Mouse (Mus musculus) stomach, embryonic 16.5 days (tissue): ENCODE measurements at regions not wholly inside any gene's neighbourhood (a gene's known extent, or its start where the extent isn't known, plus 50 kb on each side); places are given as distances from the start of the nearest gene placed in this dataset.
"Not testable (repeated sequence)": the region's sequence is repeated elsewhere in the genome, so short reads cannot be mapped to it uniquely, and the experiment has no call there.

Experiments
- ATAC-seq: fragments of 200-750 bp; cut with Nextera tagmentation; 2 replicates; pipeline ENCODE4 v1.8.0; 2017; ENCODE audit warnings: moderate number of reproducible peaks, moderate TSS enrichment; ENCODE audit not compliant: insufficient read depth, low FRiP score
- H3K27ac ChIP-seq: fragments of 300-500 bp; sonication (generic); 2 replicates; pipeline ENCODE4 v1.5.1; 2014; ENCODE audit warnings: low read length
- H3K27me3 ChIP-seq: fragments of 300-500 bp; sonication (generic); 2 replicates; pipeline ENCODE4 v1.6.1; 2014; ENCODE audit warnings: low read length, control low read depth, mixed read lengths; ENCODE audit not compliant: control insufficient read depth, insufficient read depth
- H3K36me3 ChIP-seq: fragments of 300-500 bp; sonication (generic); 2 replicates; pipeline ENCODE4 v1.6.1; 2014; ENCODE audit warnings: low read length; ENCODE audit not compliant: control insufficient read depth, insufficient read depth
- H3K4me1 ChIP-seq: fragments of 300-500 bp; sonication (generic); 2 replicates; pipeline ENCODE4 v1.6.1; 2014; ENCODE audit warnings: low read length, control low read depth, mixed read lengths; ENCODE audit not compliant: control insufficient read depth, insufficient read depth
- H3K4me2 ChIP-seq: fragments of 300-500 bp; sonication (generic); 2 replicates; pipeline ENCODE4 v1.6.1; 2014; ENCODE audit warnings: low read depth, low read length, mixed read lengths
- H3K4me3 ChIP-seq: fragments of 300-500 bp; sonication (generic); replicated peaks from 2 replicates; pipeline ENCODE4 v1.5.1; 2014; ENCODE audit warnings: mild to moderate bottlenecking, low read length
- H3K9ac ChIP-seq: fragments of 300-500 bp; sonication (generic); 2 replicates; pipeline ENCODE4 v1.6.1; 2014; ENCODE audit warnings: low read length
- H3K9me3 ChIP-seq: fragments of 300-500 bp; sonication (generic); replicated peaks from 2 replicates; pipeline ENCODE4 v1.6.1; 2016; ENCODE audit warnings: low read length, control low read depth; ENCODE audit not compliant: control insufficient read depth
- WGBS: fragments of 180-500 bp; shearing (Covaris S2); extraction: QIAGEN DNeasy Blood & Tissue Kit; methylation state at CpG from one replicate; pipeline ENCODE4 v1.1.7; 2014; 5-methylcytosine and 5-hydroxymethylcytosine counted together

- 81% methylated on average over 7 of the region's 9 CpGs for WGBS
- not testable (repeated sequence) for H3K4me3 ChIP-seq, H3K4me2 ChIP-seq, H3K36me3 ChIP-seq, H3K9me3 ChIP-seq, H3K27me3 ChIP-seq, H3K4me1 ChIP-seq, H3K27ac ChIP-seq, ATAC-seq, H3K9ac ChIP-seq
These were observed 172.5 kb upstream of the Zfp808 start for GRCm38 (mm10) chr13:61957197-61957596.

GRCm38 (mm10) chr13:61978856-61979255, 150.8 kb upstream of the Zfp808 start:
- not testable (repeated sequence) for H3K27me3 ChIP-seq
- WGBS = 86% methylated on average over 3 of the region's 3 CpGs

GRCm38 (mm10) chr13:61996519-61996918, 133.2 kb upstream of the Zfp808 start:
- not testable (repeated sequence) for ATAC-seq, H3K4me2 ChIP-seq, H3K27ac ChIP-seq, H3K36me3 ChIP-seq, H3K4me1 ChIP-seq, H3K4me3 ChIP-seq, H3K9ac ChIP-seq, H3K27me3 ChIP-seq, H3K9me3 ChIP-seq
- WGBS = 62% methylated on average over 3 of the region's 3 CpGs

More at GRCm38 (mm10) chr13:61978856-61979255, 150.8 kb upstream of the Zfp808 start:
- not testable (repeated sequence) for H3K9me3 ChIP-seq, H3K4me3 ChIP-seq, H3K9ac ChIP-seq, ATAC-seq, H3K27ac ChIP-seq, H3K4me1 ChIP-seq, H3K4me2 ChIP-seq, H3K36me3 ChIP-seq

DNA sequence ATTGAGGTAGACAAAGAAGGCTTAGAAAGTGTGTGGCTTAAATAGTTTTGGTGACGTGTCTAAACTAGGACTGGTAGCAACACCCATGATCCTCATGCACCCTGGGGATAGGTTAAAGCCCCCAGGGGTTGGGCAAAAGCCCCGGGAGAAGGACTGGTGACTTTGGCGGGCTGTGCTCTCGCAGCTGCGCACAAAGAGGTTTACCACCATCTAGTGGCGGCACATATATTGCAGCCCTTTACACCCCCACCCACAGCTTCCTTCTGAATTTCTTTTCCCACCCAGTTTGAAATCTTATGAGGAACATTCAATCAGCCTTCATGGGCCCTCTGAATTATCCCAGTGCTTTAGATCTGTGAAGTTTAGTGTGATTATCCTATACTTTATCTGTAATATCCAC, 130.9 kb upstream of the Zfp808 start:
- Histone ChIP-seq H3K4me2 (0 out of 2 replicates have a peak overlapping the region, but pooled peaks have one; percentile 31), H3K4me3 (peak overlapping the region; percentile 24)
- H3K27ac ChIP-seq, H3K27me3 ChIP-seq, H3K9me3 ChIP-seq, H3K4me1 ChIP-seq, H3K36me3 ChIP-seq, ATAC-seq, H3K9ac ChIP-seq: not testable (repeated sequence)
- 4% methylated on average over 6 of the region's 6 CpGs for WGBS

- 75% methylated on average over 1 of the region's 1 CpGs for WGBS
- H3K4me1 ChIP-seq, H3K36me3 ChIP-seq, H3K9me3 ChIP-seq, H3K4me2 ChIP-seq, H3K27ac ChIP-seq, ATAC-seq, H3K27me3 ChIP-seq, H3K9ac ChIP-seq, H3K4me3 ChIP-seq: not testable (repeated sequence)
These were observed 122.4 kb upstream of the Zfp808 start for GRCm38 (mm10) chr13:62007321-62007720.

DNA sequence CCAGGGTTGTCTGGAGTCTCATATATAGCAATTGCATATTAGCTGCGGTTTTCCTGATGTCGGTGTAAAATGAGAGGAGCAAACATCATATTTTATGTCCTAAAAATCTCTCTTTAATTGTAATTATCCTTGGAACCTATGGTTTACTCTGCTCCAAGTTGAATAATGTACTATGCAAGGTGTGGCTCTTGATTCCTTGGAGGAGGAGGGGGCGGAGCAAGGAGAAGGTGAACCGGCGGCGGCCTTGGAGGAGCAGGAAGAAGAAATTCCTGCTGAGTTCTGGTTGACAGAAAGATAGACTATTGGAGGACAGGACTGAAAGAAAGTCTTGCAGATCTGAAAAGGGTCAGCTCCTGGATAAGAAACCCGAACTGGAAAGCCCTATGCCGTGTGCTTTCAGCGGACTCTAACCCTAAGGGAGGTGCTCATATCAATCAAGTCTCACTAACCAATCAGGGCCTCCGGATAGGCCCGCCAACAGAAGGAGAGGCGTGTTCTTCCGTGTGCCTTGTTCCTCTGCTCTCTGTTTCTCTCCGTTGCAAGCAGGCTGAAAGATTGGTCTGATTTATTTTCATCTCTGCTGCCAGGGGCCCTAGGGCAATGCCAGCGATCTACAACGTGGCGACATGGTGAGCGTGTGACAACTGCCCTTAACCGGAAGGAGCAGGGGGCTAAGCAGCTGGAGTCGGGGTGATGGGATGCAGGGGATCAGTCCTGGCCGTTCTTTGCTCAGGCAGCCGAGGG, 114.1 kb upstream of the Zfp808 start:
- peak; percentile 76 for ATAC-seq
- Histone ChIP-seq H3K4me2 (peak overlapping the region; percentile 53), H3K27ac (peak overlapping the region; percentile 80), H3K9ac (peak overlapping the region; percentile 83), H3K4me3 (peak overlapping the region; percentile 68)
- H3K9me3 ChIP-seq, H3K4me1 ChIP-seq, H3K27me3 ChIP-seq, H3K36me3 ChIP-seq: not testable (repeated sequence)
- under 1% methylated on average over 22 of the region's 22 CpGs for WGBS

DNA sequence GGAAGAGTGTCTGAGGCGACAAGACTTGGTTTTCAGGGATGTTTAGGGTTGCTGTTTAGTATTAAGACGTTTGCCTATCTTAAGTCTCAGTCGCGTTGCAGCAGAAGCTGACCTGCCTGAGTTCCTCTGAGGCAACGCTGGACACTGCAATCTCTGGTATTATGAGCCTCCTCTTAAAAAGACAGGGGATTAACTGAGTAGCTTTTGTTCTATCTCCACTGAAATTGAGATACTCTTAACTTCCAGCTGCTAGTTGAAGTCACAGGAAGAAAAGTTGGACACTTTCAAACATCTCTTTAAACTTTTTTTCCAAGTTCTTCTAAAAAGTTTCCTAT, 113.6 kb upstream of the Zfp808 start:
- H3K9ac ChIP-seq = peak overlapping the region; percentile 83
- not testable (repeated sequence) for H3K27me3 ChIP-seq, H3K36me3 ChIP-seq, H3K4me1 ChIP-seq, H3K9me3 ChIP-seq, ATAC-seq
- peak overlapping the region; percentile 80 for H3K27ac ChIP-seq
- 1% methylated on average over 5 of the region's 5 CpGs for WGBS
- H3K4me3 ChIP-seq = peak overlapping the region; percentile 68
- H3K4me2 ChIP-seq = peak overlapping the region; percentile 53

DNA sequence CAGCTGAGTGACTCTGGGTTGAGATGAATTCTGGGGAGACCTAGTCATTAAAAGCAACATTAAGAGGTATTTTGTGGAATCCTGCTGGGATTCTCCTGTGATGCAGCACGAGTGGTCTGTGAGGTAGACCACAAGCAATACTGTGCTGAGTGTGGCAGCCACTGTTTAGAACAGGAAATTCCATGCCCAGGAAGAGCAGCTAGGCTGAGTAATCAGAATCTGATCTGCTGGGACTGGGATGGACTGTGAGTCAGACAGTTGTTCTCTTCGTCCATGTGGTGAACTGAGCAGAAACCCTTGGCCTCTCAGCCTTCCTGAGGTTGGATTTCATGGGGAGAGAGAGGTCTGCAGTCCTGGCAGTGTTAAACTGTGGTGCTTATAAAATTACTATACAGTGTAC, 92.0 kb upstream of the Zfp808 start:
- H3K4me2 ChIP-seq, H3K27me3 ChIP-seq, ATAC-seq, H3K27ac ChIP-seq, H3K9ac ChIP-seq, H3K36me3 ChIP-seq, H3K4me1 ChIP-seq, H3K4me3 ChIP-seq, H3K9me3 ChIP-seq: not testable (repeated sequence)
- WGBS = 88% methylated on average over 2 of the region's 2 CpGs

GRCm38 (mm10) chr13:62077951-62078671, 51.6 kb upstream of the Zfp808 start:
- not testable (repeated sequence) for H3K4me2 ChIP-seq, H3K9ac ChIP-seq, H3K4me3 ChIP-seq, H3K9me3 ChIP-seq, ATAC-seq, H3K36me3 ChIP-seq, H3K27me3 ChIP-seq, H3K27ac ChIP-seq, H3K4me1 ChIP-seq
- WGBS = 66% methylated on average over 2 of the region's 2 CpGs
